Mouse (Mus musculus) heart, embryonic 11.5 days (tissue): ENCODE data around the gene 3110040M04Rik. TPM values are rescaled to one million over a fixed set of nuclear protein-coding genes. Genes with fewer than 3 reads are reported as not detected.

Experiments used
- ATAC-seq: fragments of 200-750 bp; cut with Nextera tagmentation; replicated peaks from 2 replicates; pipeline ENCODE4 v1.8.0; 2017; ENCODE audit warnings: moderate library complexity; ENCODE audit not compliant: insufficient number of reproducible peaks, low FRiP score, low TSS enrichment
- H3K27ac ChIP-seq: fragments of 300-500 bp; sonication (generic); 2 replicates; pipeline ENCODE4 v1.5.1; 2014; ENCODE audit warnings: mild to moderate bottlenecking, low read depth, low read length
- H3K27me3 ChIP-seq: fragments of 300-500 bp; sonication (generic); 2 replicates; pipeline ENCODE4 v1.6.1; 2014; ENCODE audit warnings: mild to moderate bottlenecking, low read length, mixed read lengths; ENCODE audit not compliant: control insufficient read depth, insufficient read depth
- H3K36me3 ChIP-seq: fragments of 300-500 bp; sonication (generic); 2 replicates; pipeline ENCODE4 v1.6.1; 2014; ENCODE audit warnings: mild to moderate bottlenecking, low read length, moderate library complexity, mixed read lengths; ENCODE audit not compliant: control insufficient read depth, insufficient read depth
- H3K4me1 ChIP-seq: fragments of 300-500 bp; sonication (generic); 2 replicates; pipeline ENCODE4 v1.6.1; 2014; ENCODE audit warnings: low read length; ENCODE audit not compliant: control insufficient read depth, insufficient read depth
- H3K4me2 ChIP-seq: fragments of 300-500 bp; sonication (generic); 2 replicates; pipeline ENCODE4 v1.6.1; 2014; ENCODE audit warnings: mild to moderate bottlenecking, moderate library complexity
- H3K4me3 ChIP-seq: fragments of 300-500 bp; sonication (generic); 2 replicates; pipeline ENCODE4 v1.5.1; 2014; ENCODE audit warnings: low read depth, low read length
- H3K9ac ChIP-seq: fragments of 300-500 bp; sonication (generic); 2 replicates; pipeline ENCODE4 v1.6.1; 2014; ENCODE audit warnings: mild to moderate bottlenecking, low read depth, low read length, moderate library complexity
- H3K9me3 ChIP-seq: fragments of 300-500 bp; sonication (generic); replicated peaks from 2 replicates; pipeline ENCODE4 v1.6.1; 2016; ENCODE audit warnings: low read length; ENCODE audit not compliant: control insufficient read depth
- WGBS: fragments of 180-500 bp; shearing (Covaris S2); extraction: QIAGEN DNeasy Blood & Tissue Kit; methylation state at CpG from one replicate; pipeline ENCODE4 v1.1.7; 2014; ENCODE audit not compliant: insufficient replicate concordance; 5-methylcytosine and 5-hydroxymethylcytosine counted together
- polyA plus RNA-seq: library from polyadenylated mRNA; unstranded; fragments of >200 nt; fragmentation: Nextera tagmentation; extraction: Ambion mirVana; gene quantifications from 2 replicates; pipeline ENCODE4 v1.2.1, GENCODE M21; 2014

3110040M04Rik gene
- polyA plus RNA-seq, 1 experiment from 2014 or later: 1.1 TPM

DNA sequence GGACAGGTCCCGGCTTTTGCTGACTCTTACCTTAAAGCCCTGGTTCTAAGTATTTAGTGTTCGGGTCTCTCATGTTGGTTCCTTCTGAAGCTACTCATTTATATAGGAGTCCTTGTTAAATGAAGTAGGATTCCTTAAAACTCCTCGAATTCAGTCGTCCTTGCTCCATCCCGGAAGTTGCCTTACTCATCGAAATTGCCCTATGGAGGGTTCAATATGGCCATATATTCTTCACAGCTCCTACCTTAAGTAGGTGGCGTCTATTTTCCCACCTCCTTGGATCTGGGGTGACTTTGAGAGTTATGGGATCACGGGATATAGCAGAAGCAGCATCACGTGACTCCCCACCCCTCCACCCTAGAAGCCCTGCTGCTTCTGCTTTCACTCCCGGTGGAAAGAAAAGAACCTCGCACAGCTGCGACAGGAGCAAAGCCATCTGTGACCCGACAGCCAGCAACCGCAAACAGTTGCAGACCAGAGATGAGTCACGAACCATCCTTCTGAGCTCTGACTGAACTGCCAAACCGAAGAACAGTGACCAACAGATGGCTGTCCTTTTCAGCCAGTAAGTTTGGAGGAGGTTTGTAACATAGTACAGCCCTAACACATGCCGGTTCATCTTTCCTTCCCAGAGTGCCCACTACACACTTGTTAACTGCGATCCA lies 46.7 kb downstream of the 3110040M04Rik start:
- H3K9me3 ChIP-seq: no peaks in the 10 kb centered on the region
- H3K27me3 ChIP-seq: no peaks in the 10 kb centered on the region
- no peaks in the 10 kb centered on the region for H3K36me3 ChIP-seq
- 51% methylated on average over 18 of the region's 18 CpGs for WGBS
- peak overlapping the region; percentile 39 for H3K4me2 ChIP-seq
- H3K4me1 ChIP-seq: no peaks in the 10 kb centered on the region
- H3K9ac ChIP-seq: 0 out of 2 replicates have a peak overlapping the region, but pooled peaks have one; percentile 10
- no peak for ATAC-seq
- no peak overlapping the region for H3K4me3 ChIP-seq
- H3K27ac ChIP-seq: no peak overlapping the region

DNA sequence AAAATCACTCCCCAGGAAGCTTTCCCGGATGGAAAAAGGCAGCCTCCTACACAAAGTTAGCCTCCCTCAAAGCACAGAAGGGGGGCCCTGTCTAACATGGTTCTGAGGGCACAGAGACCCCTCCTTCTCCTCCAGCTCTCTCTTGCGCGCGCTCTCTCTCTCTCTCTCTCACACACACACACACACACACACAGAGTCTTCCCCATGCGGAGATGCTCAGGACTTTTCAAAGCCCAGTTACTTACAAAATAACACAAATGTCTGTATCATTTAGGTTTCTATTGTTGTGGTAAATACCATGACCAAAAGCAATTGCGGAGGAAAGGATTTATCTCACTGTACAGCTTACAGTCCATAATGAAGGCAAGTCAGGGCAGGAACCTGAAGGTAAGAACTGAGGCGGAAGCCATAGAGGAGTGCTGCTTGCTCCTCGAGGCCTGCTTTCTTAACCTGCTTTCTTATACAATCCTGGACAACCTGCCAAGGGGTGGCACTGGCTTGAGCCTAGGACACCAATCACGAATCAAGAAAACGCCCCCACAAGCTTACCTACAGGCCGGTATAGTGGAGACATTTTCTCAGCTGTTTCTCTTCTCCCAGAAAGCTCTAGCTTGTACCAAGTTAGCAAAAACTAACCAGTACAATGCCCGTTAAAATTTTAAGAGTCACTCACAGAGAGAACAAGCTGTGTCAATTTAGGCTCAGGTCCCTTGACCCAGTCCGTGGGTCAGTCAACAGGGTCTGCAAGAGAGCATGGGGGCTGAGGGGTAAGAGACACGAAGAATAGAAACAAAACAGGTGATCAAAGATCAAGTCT lies 47.5 kb downstream of the 3110040M04Rik start:
- Histone ChIP-seq H3K4me1 (no peaks in the 10 kb centered on the region), H3K27me3 (no peaks in the 10 kb centered on the region), H3K9me3 (no peaks in the 10 kb centered on the region), H3K4me2 (peak overlapping the region; percentile 39), H3K36me3 (no peaks in the 10 kb centered on the region), H3K4me3 (no peak overlapping the region), H3K9ac (no peak overlapping the region), H3K27ac (no peak overlapping the region)
- ATAC-seq: no peak
- 82% methylated on average over 14 of the region's 14 CpGs for WGBS

Other genes with a start within 250 kb of the 3110040M04Rik start
- gene Hmcn1, start 210.7 kb upstream of the 3110040M04Rik start, polyA plus RNA-seq: 18.0 and 24.8 TPM in 2 replicates
- gene Gm47985, start 21.6 kb upstream of the 3110040M04Rik start, polyA plus RNA-seq: 2.1 and 3.4 TPM in 2 replicates
- gene Gm8947, start 11.7 kb upstream of the 3110040M04Rik start, polyA plus RNA-seq: 0.48 and 1.2 TPM in 2 replicates
- gene Gm47995, start 5.7 kb upstream of the 3110040M04Rik start, polyA plus RNA-seq: 0.90 and 1.4 TPM in 2 replicates
- gene Gm47996, start 6.0 kb downstream of the 3110040M04Rik start, polyA plus RNA-seq: 0.70 TPM in 1 of 2 replicates, not detected in the other
- gene Ivns1abp, start 140.4 kb downstream of the 3110040M04Rik start, polyA plus RNA-seq: 228 and 296 TPM in 2 replicates
- gene Swt1, start 224.3 kb downstream of the 3110040M04Rik start, polyA plus RNA-seq: 19.6 and 27.7 TPM in 2 replicates
- gene Trmt1l, start 224.4 kb downstream of the 3110040M04Rik start, polyA plus RNA-seq: 41.2 and 45.7 TPM in 2 replicates